Mouse (Mus musculus) spleen, adult 18-20 months (tissue): ENCODE measurements at regions not wholly inside any gene's neighbourhood (a gene's known extent, or its start where the extent isn't known, plus 50 kb on each side); places are given as distances from the start of the nearest gene placed in this dataset.
A peak's percentile ranks its signal among the peaks of the same experiment; 100 is the strongest.

Source experiments
- DNase-seq, 2 experiments: peaks; one replicate each; pipeline ENCODE4 v3.0.0; 2022; ENCODE audit warnings: mixed read lengths in 2 of 2

DNA sequence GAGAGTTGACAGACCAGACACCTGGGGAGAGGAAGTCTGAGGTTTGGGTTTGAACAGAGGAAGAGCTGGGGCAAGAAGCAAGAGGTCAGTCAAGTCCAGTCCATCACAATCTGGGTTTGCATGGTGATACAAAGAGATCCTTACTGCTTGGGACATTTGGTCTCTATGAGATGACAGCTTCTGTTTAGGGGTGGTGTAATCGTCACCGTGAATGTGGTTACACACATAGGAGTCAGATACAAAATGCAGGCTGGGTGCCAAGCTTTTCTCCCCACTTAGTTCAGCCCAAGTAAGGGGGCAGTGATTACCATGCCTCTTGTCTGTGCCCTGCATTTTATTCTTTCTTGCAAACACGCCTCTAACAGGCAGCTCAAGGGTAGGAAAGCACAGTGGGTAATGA lies 108.9 kb downstream of the Qrsl1 start:
- DNase-seq = no peak

DNA sequence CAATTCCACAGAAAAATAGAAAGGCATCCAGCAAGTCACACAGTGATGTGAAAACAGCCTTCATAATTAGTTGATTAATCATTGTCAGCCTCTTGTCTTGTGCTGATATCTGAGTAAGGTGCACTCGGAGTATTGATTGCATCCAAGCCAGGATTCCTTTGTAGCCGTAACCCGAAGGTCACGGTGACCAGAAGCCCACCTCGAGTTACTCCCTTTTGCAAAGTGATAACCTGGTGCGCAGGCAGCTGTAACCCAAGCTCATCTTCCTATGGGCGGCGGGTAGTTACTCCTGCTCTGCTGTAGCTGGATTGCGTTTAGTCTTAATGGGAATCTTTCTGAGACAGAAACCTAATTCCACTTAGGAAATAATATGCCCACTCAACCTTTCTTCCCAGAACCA lies 107.0 kb downstream of the Qrsl1 start:
- DNase-seq = no peak

DNA sequence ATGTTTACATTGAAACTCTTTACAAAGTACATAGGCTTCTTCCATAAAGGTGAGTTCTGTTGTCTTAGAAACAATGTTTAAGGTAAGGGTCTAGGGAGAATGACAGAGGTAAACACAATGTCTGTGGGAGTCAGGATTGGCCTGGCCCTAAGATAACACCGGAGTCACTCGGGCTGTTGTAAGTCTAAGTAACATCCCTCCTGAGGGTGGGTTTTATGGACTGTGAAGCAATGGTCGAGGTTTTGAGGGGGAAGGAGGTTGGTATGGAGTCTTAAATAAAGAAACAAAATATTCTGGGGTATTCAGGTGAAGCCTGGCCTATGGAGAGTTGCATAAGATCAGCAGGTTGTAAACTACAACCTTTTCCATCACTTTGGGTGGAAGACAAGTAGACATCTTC lies 101.5 kb downstream of the Qrsl1 start:
- DNase-seq = no peak

DNA sequence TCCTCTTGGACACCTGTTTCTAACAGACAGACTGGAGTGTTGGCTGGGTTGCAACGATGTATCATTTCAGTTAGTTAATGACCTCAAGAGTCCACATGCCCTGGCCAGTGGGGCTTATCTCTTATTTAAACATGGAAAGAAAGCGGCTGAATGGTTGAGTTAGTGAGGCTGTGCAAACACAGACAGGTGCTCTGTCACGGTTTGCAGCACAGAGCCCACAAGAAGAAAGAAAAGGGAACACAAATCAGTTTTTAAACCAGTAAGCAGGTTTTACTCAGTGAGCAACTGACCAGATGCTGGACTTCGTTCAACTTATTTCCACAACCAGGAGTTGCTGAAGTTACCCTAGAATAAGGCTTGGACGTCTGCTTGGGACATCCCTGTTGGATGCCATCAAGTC lies 86.3 kb downstream of the Qrsl1 start:
- DNase-seq = no peak

DNA sequence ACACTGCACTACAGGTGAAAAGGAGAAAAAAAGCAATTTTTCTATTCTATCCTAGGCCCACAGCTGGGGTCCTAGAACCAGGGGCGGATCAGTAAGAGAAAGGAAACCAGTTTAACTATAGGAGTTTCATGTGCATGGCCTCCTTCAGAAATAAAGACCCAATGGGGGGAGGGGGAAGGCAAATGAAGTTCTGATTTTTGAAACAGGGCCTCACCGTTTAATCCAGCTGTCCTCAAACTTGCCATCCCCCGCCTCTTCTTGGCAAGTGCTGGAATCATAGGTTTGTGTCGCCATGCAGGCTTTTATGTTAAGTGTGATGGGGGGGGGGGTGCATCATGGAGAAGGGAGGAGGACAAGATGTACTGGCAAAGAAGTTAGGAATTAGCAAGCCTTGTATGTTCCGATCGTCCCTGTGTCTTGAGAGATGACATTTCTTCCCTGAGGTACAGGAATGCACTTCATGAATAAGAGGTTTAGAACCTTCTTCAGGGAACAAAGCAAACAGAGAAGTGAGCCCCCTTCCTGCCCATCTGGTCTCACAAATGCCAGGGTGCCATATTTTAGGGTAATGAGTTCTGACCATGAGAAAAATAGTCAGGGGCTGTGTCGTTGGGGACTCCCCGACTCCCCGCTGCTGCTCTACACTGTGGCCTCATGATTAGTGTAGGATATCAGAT lies 83.9 kb downstream of the Qrsl1 start:
- DNase-seq = no peak

DNA sequence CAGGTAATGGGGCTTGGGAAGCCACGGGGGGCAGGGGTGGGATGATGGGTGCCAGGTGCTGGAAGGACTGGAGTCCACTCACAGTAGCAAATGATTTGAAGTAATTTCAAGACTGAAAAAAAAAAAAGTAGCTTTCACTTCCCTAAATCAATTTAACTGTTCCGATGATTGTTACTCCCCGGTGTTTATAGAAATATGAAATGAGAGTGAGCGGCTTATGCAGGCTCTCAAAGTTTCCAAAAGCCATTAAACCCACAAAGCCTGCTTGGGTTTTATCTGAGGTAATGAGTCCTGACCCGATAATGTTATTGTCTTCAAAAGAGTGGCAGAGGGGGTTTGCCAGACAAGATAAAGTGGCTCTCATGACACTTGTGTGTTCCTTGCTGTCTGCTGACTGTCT lies 82.9 kb downstream of the Qrsl1 start:
- peak in 1 of 2 experiments; percentile 20 for DNase-seq

DNA sequence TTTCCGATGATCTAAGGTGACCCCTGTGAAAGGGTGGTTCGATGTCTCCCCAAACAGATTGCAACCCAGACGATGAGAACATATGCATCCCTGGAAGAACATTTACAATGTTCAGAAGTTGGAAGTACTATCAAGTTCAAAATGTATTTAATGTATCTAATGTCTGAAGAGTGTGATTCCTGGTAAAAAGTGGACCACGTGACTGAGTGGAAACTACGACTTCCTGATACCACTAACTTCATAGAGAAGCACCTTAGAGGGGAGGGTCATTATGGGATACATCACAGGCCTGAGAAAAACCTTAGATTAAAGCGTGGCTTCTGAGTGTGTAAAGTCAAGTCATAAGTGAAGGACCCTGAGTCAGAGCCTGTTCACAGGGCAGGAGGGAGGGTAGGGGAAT lies 82.1 kb downstream of the Qrsl1 start:
- DNase-seq = no peak

DNA sequence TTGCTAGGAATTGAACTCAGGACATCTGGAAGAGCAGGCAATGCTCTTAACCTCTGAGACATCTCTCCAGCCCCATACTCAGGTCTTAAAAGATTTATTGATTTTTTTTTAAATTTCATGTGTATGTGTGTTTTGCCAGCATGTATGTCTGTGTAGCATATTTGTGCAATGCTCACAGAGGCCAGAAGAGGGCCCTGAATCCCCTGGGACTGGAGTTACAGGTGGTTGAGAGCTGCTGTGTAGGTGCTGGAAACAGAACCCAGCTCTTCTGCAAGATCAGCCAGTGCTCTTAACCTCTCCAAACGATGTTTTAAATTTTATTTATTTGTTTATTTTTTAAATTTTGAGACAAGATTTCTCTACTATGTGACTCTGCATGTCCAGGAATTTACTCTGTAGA lies 78.9 kb downstream of the Qrsl1 start:
- no peak for DNase-seq

DNA sequence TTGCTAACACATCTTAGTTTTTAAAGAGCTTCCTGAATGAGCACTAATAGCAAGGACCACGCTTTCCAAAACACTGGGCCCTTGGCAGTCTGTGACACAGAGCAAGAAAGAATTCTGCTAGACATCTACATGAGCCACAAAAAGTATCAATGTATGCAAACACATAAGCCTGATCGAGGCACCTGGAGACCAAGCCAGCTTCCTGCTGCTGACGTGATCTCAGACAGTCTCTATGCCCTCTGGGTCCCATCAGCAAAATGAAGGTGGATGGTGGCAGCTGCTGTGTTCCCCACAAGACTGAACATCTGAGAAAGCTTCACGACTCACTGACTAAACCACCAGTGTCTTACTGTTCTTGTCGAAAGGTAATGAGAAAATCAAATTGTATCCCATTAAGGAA lies 77.5 kb downstream of the Qrsl1 start:
- DNase-seq = peak; percentile 33 to 51
